In genomic region chr12:73764649-73765525, GRCm38 (mm10) we compare ENCODE assay signal across 12 mouse cellular contexts.
A peak's percentile ranks its signal among the peaks of the same experiment; 100 is the strongest.
DNase-seq lines count a peak whose midpoint lies in the region; ATAC-seq and TF ChIP-seq lines count a peak whose summit lies in the region.
"Had no signal": no experiment of that assay in that cellular context is flagged by ENCODE, and none has a peak within 500 bp of the region (broad histone marks: within the 10 kb centered on the region; RNA-seq: fewer than 3 reads in every experiment).

No protein-coding gene starts in this region.

- H3K9ac ChIP-seq in limb, embryonic 14.5 days (ENCODE audit: low read depth, low read length, severe bottlenecking), result no peak overlapping the region
- H3K9ac ChIP-seq: forebrain, embryonic 15.5 days had no signal

- 0 out of 2 replicates have a peak overlapping the region, but pooled peaks have one; percentile 4 for H3K27ac ChIP-seq in limb, embryonic 14.5 days (replicated peaks; ENCODE audit: low read depth, low read length)
- H3K27ac ChIP-seq: forebrain, embryonic 15.5 days had no signal

- H3K4me2 ChIP-seq in limb, embryonic 14.5 days (replicated peaks; ENCODE audit: low read depth, low read length, severe bottlenecking), result no peak overlapping the region
- H3K4me2 ChIP-seq: forebrain, embryonic 15.5 days had no signal

- TF ChIP-seq POLR2A in brain, embryonic 14.5 days (IDR thresholded peaks at IDR 0.05; ENCODE audit: borderline replicate concordance, extremely low read depth, insufficient read depth, insufficient read length, poor library complexity, severe bottlenecking), result no peak
- TF ChIP-seq POLR2A in limb, embryonic 14.5 days (IDR thresholded peaks at IDR 0.05; ENCODE audit: borderline replicate concordance, extremely low read depth, insufficient read depth, insufficient read length), result no peak

- DNase-seq in kidney, adult 9 months, result peak; percentile 33
- DNase-seq in kidney, adult 11 months, result no peak
- peak; percentile 18 for DNase-seq in brain, embryonic 14.5 days (ENCODE audit: low read depth)
- DNase-seq in forelimb bud, embryonic 11.5 days (ENCODE audit: low read depth, low spot score), result peak; percentile 35
- peak; percentile 44 for DNase-seq in limb, embryonic 14.5 days (ENCODE audit: low spot score)
- DNase-seq in cerebellum, postnatal 14 days, result no peak
- no peak for DNase-seq in layer of hippocampus, postnatal 25 days (ENCODE audit: extremely low spot score in 1 of 2, low spot score in 1 of 2)
- DNase-seq: cerebellum, adult 18-20 months; left cerebral cortex, postnatal 4 days; thymus, postnatal 25 days had no signal

- TF ChIP-seq CTCF in brain, embryonic 14.5 days (IDR thresholded peaks at IDR 0.05; ENCODE audit: borderline replicate concordance, extremely low read depth, insufficient read depth, insufficient read length), result no peak

- WGBS in limb, embryonic 14.5 days, result 61% methylated on average over 15 of the region's 15 CpGs

- no peaks in the 10 kb centered on the region for H3K27me3 ChIP-seq in limb, embryonic 14.5 days (ENCODE audit: control insufficient read depth, insufficient read depth, low read length)
- H3K27me3 ChIP-seq: forebrain, embryonic 15.5 days had no signal

- peaks cover 9% of the 10 kb centered on the region; the same call in 1 of the 2 replicates for H3K4me1 ChIP-seq in limb, embryonic 14.5 days (ENCODE audit: control insufficient read depth, insufficient read depth, low read length)

- no peak overlapping the region for H3K4me3 ChIP-seq in limb, embryonic 14.5 days (replicated peaks; ENCODE audit: low read length)
- H3K4me3 ChIP-seq: forebrain, embryonic 15.5 days had no signal

- H3K9me3 ChIP-seq in limb, embryonic 14.5 days (ENCODE audit: control insufficient read depth, low read length), result no peaks in the 10 kb centered on the region
- H3K9me3 ChIP-seq: forebrain, embryonic 15.5 days had no signal

- H3K36me3 ChIP-seq in limb, embryonic 14.5 days (ENCODE audit: control insufficient read depth, insufficient read depth, low read length), result no peaks in the 10 kb centered on the region
- H3K36me3 ChIP-seq: forebrain, embryonic 15.5 days had no signal

- ATAC-seq in limb, embryonic 14.5 days (ENCODE audit: low FRiP score, low read depth), result peak; percentile 30; the same call in 1 of the 2 replicates
- ATAC-seq: forebrain, embryonic 15.5 days; midbrain, embryonic 16.5 days had no signal

Comparison
In these comparisons a context has a peak if more than half of its experiments do, and no peak if none do; other contexts are left out.
1. DNase-seq: peak in kidney, adult 9 months (single experiment), brain, embryonic 14.5 days (single experiment), forelimb bud, embryonic 11.5 days (single experiment) and limb, embryonic 14.5 days (single experiment); none in kidney, adult 11 months (single experiment), cerebellum, postnatal 14 days (0 of 2) and layer of hippocampus, postnatal 25 days (0 of 2).